Mouse (Mus musculus) granulocyte monocyte progenitor cell, adult 5-6 weeks (primary cell): ENCODE results near the gene Tlcd1. TPM values are rescaled to one million over a fixed set of nuclear protein-coding genes. Genes with fewer than 3 reads are reported as not detected.

ENCODE experiments used
- ATAC-seq: replicated peaks from 2 replicates; pipeline ENCODE4 v1.8.0; 2016; ENCODE audit warnings: mild to moderate bottlenecking, moderate TSS enrichment, inconsistent platforms; ENCODE audit not compliant: poor library complexity, severe bottlenecking
- total RNA-seq, 2 experiments: library from RNA; stranded (forward) in 1 of 2; stranded (reverse) in 1 of 2; fragments of 200-712, 200-1000 nt in 1 of 2; fragments of >200 nt in 1 of 2; fragmentation: Nextera tagmentation in 1 of 2; gene quantifications; 2 replicates each; pipeline ENCODE4 v1.2.3; 2014 to 2017

Gene Tlcd1
- total RNA-seq, 2 experiments from 2014 or later: 2.9 to 3.5 TPM

- ATAC-seq: peak; percentile 89
Measured at GRCm38 (mm10) chr11:78194411-78195100, 18.0 kb downstream of the Tlcd1 start.

- no peak for ATAC-seq
Measured at GRCm38 (mm10) chr11:78195101-78195863, 18.8 kb downstream of the Tlcd1 start.

GRCm38 (mm10) chr11:78202372-78202771 is 25.9 kb downstream of the Tlcd1 start:
- ATAC-seq: no peak

GRCm38 (mm10) chr11:78204287-78204686 is 27.8 kb downstream of the Tlcd1 start:
- no peak for ATAC-seq

- ATAC-seq: no peak
Measured at GRCm38 (mm10) chr11:78205361-78206206, 29.1 kb downstream of the Tlcd1 start.

GRCm38 (mm10) chr11:78207190-78207589 is 30.7 kb downstream of the Tlcd1 start:
- ATAC-seq: no peak

GRCm38 (mm10) chr11:78209886-78210285 is 33.4 kb downstream of the Tlcd1 start:
- ATAC-seq: no peak

GRCm38 (mm10) chr11:78210615-78211014 is 34.1 kb downstream of the Tlcd1 start:
- ATAC-seq: no peak

GRCm38 (mm10) chr11:78211513-78211912 is 35.0 kb downstream of the Tlcd1 start:
- no peak for ATAC-seq

- ATAC-seq: peak; percentile 97
Measured at GRCm38 (mm10) chr11:78213086-78213817, 36.7 kb downstream of the Tlcd1 start.

- no peak for ATAC-seq
Measured at GRCm38 (mm10) chr11:78215709-78216317, 39.3 kb downstream of the Tlcd1 start.

GRCm38 (mm10) chr11:78223586-78223985 is 47.1 kb downstream of the Tlcd1 start:
- ATAC-seq: no peak

Other genes starting within 250 kb of the Tlcd1 start
- gene Sez6, start 245.9 kb upstream of the Tlcd1 start, total RNA-seq (2014; fragmentation: Nextera tagmentation): not detected in 2 replicates
- not detected in 2 replicates for gene Sez6, start 245.9 kb upstream of the Tlcd1 start, total RNA-seq (2017)
- gene Phf12, start 194.0 kb upstream of the Tlcd1 start, total RNA-seq (2014; fragmentation: Nextera tagmentation): 55.7 and 57.7 TPM in 2 replicates
- 16.2 and 28.2 TPM in 2 replicates for gene Phf12, start 194.0 kb upstream of the Tlcd1 start, total RNA-seq (2017)
- gene Dhrs13, start 144.4 kb upstream of the Tlcd1 start, total RNA-seq (2014; fragmentation: Nextera tagmentation): 7.6 and 14.0 TPM in 2 replicates
- 5.7 and 9.7 TPM in 2 replicates for gene Dhrs13, start 144.4 kb upstream of the Tlcd1 start, total RNA-seq (2017)
- gene Flot2, start 138.8 kb upstream of the Tlcd1 start, total RNA-seq (2014; fragmentation: Nextera tagmentation): 52.3 and 54.2 TPM in 2 replicates
- gene Flot2, start 138.8 kb upstream of the Tlcd1 start, total RNA-seq (2017): 57.7 and 73.4 TPM in 2 replicates
- gene Eral1, start 96.3 kb upstream of the Tlcd1 start, total RNA-seq (2014; fragmentation: Nextera tagmentation): 17.8 and 18.7 TPM in 2 replicates
- 27.4 and 32.0 TPM in 2 replicates for gene Eral1, start 96.3 kb upstream of the Tlcd1 start, total RNA-seq (2017)
- 13.5 and 16.8 TPM in 2 replicates for gene Fam222b, start 82.1 kb upstream of the Tlcd1 start, total RNA-seq (2014; fragmentation: Nextera tagmentation)
- gene Fam222b, start 82.1 kb upstream of the Tlcd1 start, total RNA-seq (2017): 3.7 and 6.5 TPM in 2 replicates
- gene Traf4, start 11.1 kb upstream of the Tlcd1 start, total RNA-seq (2014; fragmentation: Nextera tagmentation): 4.9 and 7.3 TPM in 2 replicates
- gene Traf4, start 11.1 kb upstream of the Tlcd1 start, total RNA-seq (2017): 2.8 and 3.6 TPM in 2 replicates
- 3.5 and 14.4 TPM in 2 replicates for gene Nek8, start within 50 bp of the Tlcd1 start, total RNA-seq (2014; fragmentation: Nextera tagmentation)
- 5.8 and 6.1 TPM in 2 replicates for gene Nek8, start within 50 bp of the Tlcd1 start, total RNA-seq (2017)
- 5,451 and 5,560 TPM in 2 replicates for gene Rpl23a, start 6.9 kb downstream of the Tlcd1 start, total RNA-seq (2014; fragmentation: Nextera tagmentation)
- 3,079 and 3,080 TPM in 2 replicates for gene Rpl23a, start 6.9 kb downstream of the Tlcd1 start, total RNA-seq (2017)
- gene Rab34, start 11.7 kb downstream of the Tlcd1 start, total RNA-seq (2014; fragmentation: Nextera tagmentation): 6.1 and 7.2 TPM in 2 replicates
- 1.5 and 3.6 TPM in 2 replicates for gene Rab34, start 11.7 kb downstream of the Tlcd1 start, total RNA-seq (2017)
- not detected in 2 replicates for gene Proca1, start 16.7 kb downstream of the Tlcd1 start, total RNA-seq (2014; fragmentation: Nextera tagmentation)
- gene Proca1, start 16.7 kb downstream of the Tlcd1 start, total RNA-seq (2017): not detected in 2 replicates
- gene Sdf2, start 69.0 kb downstream of the Tlcd1 start, total RNA-seq (2014; fragmentation: Nextera tagmentation): 76.9 and 79.6 TPM in 2 replicates
- gene Sdf2, start 69.0 kb downstream of the Tlcd1 start, total RNA-seq (2017): 41.4 and 48.8 TPM in 2 replicates
- gene Supt6, start 69.3 kb downstream of the Tlcd1 start, total RNA-seq (2014; fragmentation: Nextera tagmentation): 39.3 and 42.7 TPM in 2 replicates
- gene Supt6, start 69.3 kb downstream of the Tlcd1 start, total RNA-seq (2017): 35.2 and 41.1 TPM in 2 replicates
- gene 2610507B11Rik, start 85.0 kb downstream of the Tlcd1 start, total RNA-seq (2014; fragmentation: Nextera tagmentation): 67.9 and 73.6 TPM in 2 replicates
- gene 2610507B11Rik, start 85.0 kb downstream of the Tlcd1 start, total RNA-seq (2017): 70.6 and 76.0 TPM in 2 replicates
- gene BC030499, start 114.1 kb downstream of the Tlcd1 start, total RNA-seq (2014; fragmentation: Nextera tagmentation): 2.3 TPM in 1 of 2 replicates, not detected in the other
- not detected in 2 replicates for gene BC030499, start 114.1 kb downstream of the Tlcd1 start, total RNA-seq (2017)
- gene Spag5, start 124.8 kb downstream of the Tlcd1 start, total RNA-seq (2014; fragmentation: Nextera tagmentation): 11.9 and 25.4 TPM in 2 replicates
- gene Spag5, start 124.8 kb downstream of the Tlcd1 start, total RNA-seq (2017): 50.8 and 57.7 TPM in 2 replicates
- gene Aldoc, start 146.3 kb downstream of the Tlcd1 start, total RNA-seq (2014; fragmentation: Nextera tagmentation): 0.69 and 2.8 TPM in 2 replicates
- gene Aldoc, start 146.3 kb downstream of the Tlcd1 start, total RNA-seq (2017): 0.15 TPM in 1 of 2 replicates, not detected in the other
- gene Pigs, start 151.7 kb downstream of the Tlcd1 start, total RNA-seq (2014; fragmentation: Nextera tagmentation): 47.6 and 51.6 TPM in 2 replicates
- 13.7 and 14.9 TPM in 2 replicates for gene Pigs, start 151.7 kb downstream of the Tlcd1 start, total RNA-seq (2017)
- gene Unc119, start 166.8 kb downstream of the Tlcd1 start, total RNA-seq (2014; fragmentation: Nextera tagmentation): 24.0 and 41.0 TPM in 2 replicates
- gene Unc119, start 166.8 kb downstream of the Tlcd1 start, total RNA-seq (2017): 11.9 and 18.5 TPM in 2 replicates
- not detected in 2 replicates for gene Foxn1, start 209.8 kb downstream of the Tlcd1 start, total RNA-seq (2014; fragmentation: Nextera tagmentation)
- gene Foxn1, start 209.8 kb downstream of the Tlcd1 start, total RNA-seq (2017): not detected in 2 replicates
- not detected in 2 replicates for gene Slc13a2, start 245.5 kb downstream of the Tlcd1 start, total RNA-seq (2014; fragmentation: Nextera tagmentation)
- gene Slc13a2, start 245.5 kb downstream of the Tlcd1 start, total RNA-seq (2017): not detected in 2 replicates